Mouse (Mus musculus) testis, adult 2 months (tissue): ENCODE measurements around the gene Msx1.

Source experiments
- CTCF ChIP-seq: fragments of 200-500 bp; IDR thresholded peaks from 2 replicates; pipeline ENCODE4 v1.5.1; 2012; ENCODE audit warnings: low read depth, mild to moderate bottlenecking, inconsistent platforms, low read length, moderate library complexity; ENCODE audit not compliant: control insufficient read depth, insufficient read depth, insufficient replicate concordance
- POLR2A ChIP-seq: fragments of 200-500 bp; IDR thresholded peaks from 2 replicates; pipeline ENCODE4 v1.6.1; 2012; ENCODE audit warnings: low read depth, mild to moderate bottlenecking, inconsistent platforms, low read length, moderate library complexity; ENCODE audit not compliant: control insufficient read depth

GRCm38 (mm10) chr5:37824461-37824795, at the start of gene Msx1:
- no peak for TF ChIP-seq CTCF
- TF ChIP-seq POLR2A = no peak
